Mouse (Mus musculus): ENCODE data around the gene Fam151a. TPM values are rescaled to one million over a fixed set of nuclear protein-coding genes. Genes with fewer than 3 reads are reported as not detected.

Fam151a gene
- total and polyA plus RNA-seq, 3 experiments, result 0.11 to 0.34 (median 0.24) TPM

- Histone ChIP-seq H3K27me3 (replicated peaks) (no peaks in the 10 kb centered on the region), H3K4me3 (replicated peaks in 1 of 3; ENCODE audit: low read depth in 2 of 3, low read length in 2 of 3, poor library complexity in 1 of 3) (no peak overlapping the region), H3K9ac (ENCODE audit: insufficient read depth, low read depth) (no peak overlapping the region), H3K27ac (ENCODE audit: insufficient read depth, low read depth) (no peak overlapping the region), H3K36me3 (replicated peaks in 1 of 2; ENCODE audit: control insufficient read depth in 1 of 2, insufficient read depth in 1 of 2, low read length in 1 of 2) (peaks cover 0 to 20% of the 10 kb centered on the region in 2 experiments), H3K4me2 (ENCODE audit: insufficient read depth, low read depth, poor library complexity, severe bottlenecking) (no peak overlapping the region), H3K4me1 (ENCODE audit: control insufficient read depth in 1 of 2, insufficient read depth in 2 of 2) (peaks cover 22 to 51% of the 10 kb centered on the region in 2 experiments), H3K9me3 (replicated peaks; ENCODE audit: low read length) (peaks cover 3% of the 10 kb centered on the region), H3K79me2 (replicated peaks; ENCODE audit: control insufficient read depth, extremely low read depth, insufficient read depth, poor library complexity, severe bottlenecking) (no peaks in the 10 kb centered on the region)
- no peak for DNase-seq (ENCODE audit: extremely low read depth)
- in situ Hi-C loops (cut with MboI; ENCODE audit: low pct_ligation_motif_present, low pct_unique_long_range_greater_than_20kb, low sequenced_read_pairs) (no loop called here), dilution Hi-C loops (cut with MboI; ENCODE audit: extremely low pct_ligation_motif_present, extremely low pct_unique_long_range_greater_than_20kb, low sequenced_read_pairs) (no loop called here)
- TF ChIP-seq HCFC1 (IDR thresholded peaks at IDR 0.05; ENCODE audit: low read depth, low read length), result no peak
- no peak for TF ChIP-seq GABPA (IDR thresholded peaks at IDR 0.05; ENCODE audit: insufficient replicate concordance, low read depth, low read length)
- no peak for TF ChIP-seq PAX5 (IDR thresholded peaks at IDR 0.05; ENCODE audit: low read length)
- no peak for TF ChIP-seq EP300 (IDR thresholded peaks at IDR 0.05; ENCODE audit: low read length)
- TF ChIP-seq IRF4 (IDR thresholded peaks at IDR 0.05; ENCODE audit: low read depth, low read length), result no peak
- no peak for TF ChIP-seq KAT2A (IDR thresholded peaks at IDR 0.05; ENCODE audit: insufficient replicate concordance, low read length)
- TF ChIP-seq ZNF384 (IDR thresholded peaks at IDR 0.05; ENCODE audit: low read depth, low read length), result no peak
- TF ChIP-seq SMC3 (IDR thresholded peaks at IDR 0.05; ENCODE audit: low read depth, low read length), result no peak
Measured at GRCm38 (mm10) chr4:106783137-106783536, 49.4 kb downstream of the Fam151a start.

- peaks cover 0 to 19% of the 10 kb centered on the region in 2 experiments for H3K36me3 ChIP-seq (replicated peaks in 1 of 2; ENCODE audit: control insufficient read depth in 1 of 2, insufficient read depth in 1 of 2, low read length in 1 of 2)
- dilution Hi-C loops (cut with MboI; ENCODE audit: extremely low pct_ligation_motif_present, extremely low pct_unique_long_range_greater_than_20kb, low sequenced_read_pairs), result no loop called here
- H3K4me3 ChIP-seq (replicated peaks in 1 of 3; ENCODE audit: low read depth in 2 of 3, low read length in 2 of 3, poor library complexity in 1 of 3), result no peak overlapping the region
- peaks cover 3% of the 10 kb centered on the region for H3K9me3 ChIP-seq (replicated peaks; ENCODE audit: low read length)
- H3K27ac ChIP-seq (ENCODE audit: insufficient read depth, low read depth), result no peak overlapping the region
- no peaks in the 10 kb centered on the region for H3K27me3 ChIP-seq (replicated peaks)
- H3K4me2 ChIP-seq (ENCODE audit: insufficient read depth, low read depth, poor library complexity, severe bottlenecking), result no peak overlapping the region
- no peaks in the 10 kb centered on the region for H3K79me2 ChIP-seq (replicated peaks; ENCODE audit: control insufficient read depth, extremely low read depth, insufficient read depth, poor library complexity, severe bottlenecking)
- H3K4me1 ChIP-seq (ENCODE audit: control insufficient read depth in 1 of 2, insufficient read depth in 2 of 2), result peaks cover 23 to 56% of the 10 kb centered on the region in 2 experiments
- DNase-seq (ENCODE audit: extremely low read depth), result no peak
- in situ Hi-C loops (cut with MboI; ENCODE audit: low pct_ligation_motif_present, low pct_unique_long_range_greater_than_20kb, low sequenced_read_pairs), result no loop called here
- TF ChIP-seq MAFK (IDR thresholded peaks at IDR 0.05; ENCODE audit: insufficient replicate concordance, low read length) (no peak), SIN3A (IDR thresholded peaks at IDR 0.05; ENCODE audit: low read length) (no peak), ZNF384 (IDR thresholded peaks at IDR 0.05; ENCODE audit: low read depth, low read length) (no peak), ZKSCAN1 (IDR thresholded peaks at IDR 0.05; ENCODE audit: borderline replicate concordance, low read depth, low read length) (no peak), NRF1 (IDR thresholded peaks at IDR 0.05; ENCODE audit: low read depth, low read length) (no peak), KAT2A (IDR thresholded peaks at IDR 0.05; ENCODE audit: insufficient replicate concordance, low read length) (no peak), ZMIZ1 (IDR thresholded peaks at IDR 0.05; ENCODE audit: low read depth, low read length) (no peak), ETS1 (conservative IDR thresholded peaks at IDR 0.05; ENCODE audit: low read depth, low read length) (no peak), CTCF (conservative IDR thresholded peaks at IDR 0.05 in 1 of 2, IDR thresholded peaks at IDR 0.05 in 1 of 2; ENCODE audit: low read depth in 2 of 2, low read length in 2 of 2) (no peak), TCF12 (IDR thresholded peaks at IDR 0.05; ENCODE audit: low read depth, low read length) (no peak), PAX5 (IDR thresholded peaks at IDR 0.05; ENCODE audit: low read length) (no peak), MAZ (IDR thresholded peaks at IDR 0.05; ENCODE audit: low read depth, low read length) (no peak), CHD2 (IDR thresholded peaks at IDR 0.05; ENCODE audit: low read length) (no peak)
- no peak overlapping the region for H3K9ac ChIP-seq (ENCODE audit: insufficient read depth, low read depth)
Measured at GRCm38 (mm10) chr4:106784806-106785205, 51.1 kb downstream of the Fam151a start.
